Mouse (Mus musculus): Measurements from ENCODE around the gene Gm16451.
"Not testable (repeated sequence)": the region's sequence is repeated elsewhere in the genome, so short reads cannot be mapped to it uniquely, and the experiment has no call there.

Gene Gm16451

GRCm38 (mm10) chr7:22118145-22118544 lies at the start of gene Gm16451:
Gene Gm16451 (minus strand): TSS chr7:22118245.
- DNase-seq (ENCODE audit: low read depth) = not testable (repeated sequence)

DNA sequence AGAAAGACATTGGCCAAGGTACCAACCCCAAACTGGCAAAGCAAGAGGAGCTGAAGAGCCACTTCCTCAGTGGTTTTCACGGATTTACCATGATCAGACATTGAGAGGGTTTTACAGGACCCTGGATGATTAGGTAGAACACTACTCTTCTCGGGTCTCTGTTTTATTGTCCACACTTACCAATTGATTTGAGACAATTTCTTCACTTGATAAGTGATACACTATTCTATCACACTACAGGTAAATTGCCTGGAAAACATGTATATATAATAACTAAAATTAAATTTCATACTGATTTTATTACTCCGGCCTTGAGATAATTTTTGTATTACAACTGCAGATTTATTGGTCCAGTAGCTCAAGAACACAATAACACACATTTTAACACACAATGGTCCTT lies 45.9 kb upstream of the Gm16451 start, which contains the start of gene Vmn1r142:
Gene Vmn1r142 (minus strand): TSS at position 101 of the 400 bp plus-strand sequence.
- DNase-seq (ENCODE audit: low read depth) = not testable (repeated sequence)

GRCm38 (mm10) chr7:22134641-22135040 lies 16.6 kb upstream of the Gm16451 start, which contains the start of gene Gm10666:
Gene Gm10666 (minus strand): TSS chr7:22134741.
- DNase-seq (ENCODE audit: low read depth) = not testable (repeated sequence)

DNA sequence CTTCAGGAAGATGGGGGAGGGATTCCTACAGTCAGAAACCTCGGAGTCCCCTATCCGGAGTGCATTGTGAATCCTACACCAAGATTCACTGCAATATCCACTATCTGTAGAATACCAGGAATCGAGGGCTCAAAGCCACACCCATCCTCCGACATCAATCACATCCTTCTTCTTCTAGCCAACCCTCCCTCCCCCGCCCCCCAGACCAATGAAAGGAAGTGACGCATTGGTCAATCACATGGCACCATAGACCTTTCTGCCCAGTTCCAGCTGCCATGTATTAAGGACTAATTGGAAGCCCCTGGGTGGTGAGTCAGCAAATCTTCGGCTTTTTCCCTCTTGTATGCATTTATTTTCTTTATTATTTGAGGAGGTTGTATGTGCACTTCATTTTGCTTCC lies 49.3 kb downstream of the Gm16451 start, which contains the start of gene Vmn1r139:
Gene Vmn1r139 (plus strand): TSS at position 301 of the 400 bp plus-strand sequence.
- DNase-seq (ENCODE audit: low read depth) = not testable (repeated sequence)

Measured in c-Kit-positive CD71-positive TER-119-negative erythroid progenitor cells, embryonic 14.5 days (primary cell).